Mouse (Mus musculus): ENCODE results near the gene Urb1.

DNA sequence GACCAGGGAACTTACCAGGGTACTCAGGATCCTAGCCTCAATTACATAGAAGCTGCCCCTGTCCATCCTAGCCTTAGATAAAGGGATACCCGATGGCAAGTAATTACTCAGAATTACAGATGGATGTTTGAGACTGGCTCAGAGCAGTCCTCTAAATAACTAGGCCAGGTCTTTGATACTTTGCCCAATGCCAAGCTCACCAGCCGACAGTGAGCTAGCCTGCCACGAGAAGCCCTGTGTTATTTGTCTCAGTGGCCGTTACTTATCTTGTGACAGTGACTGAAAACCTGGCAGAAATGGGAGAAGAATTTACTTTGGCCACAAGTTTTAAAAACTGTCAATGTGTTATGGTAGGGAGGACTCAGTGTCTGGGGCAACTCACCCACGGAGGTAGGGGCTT lies 1.9 kb upstream of the Urb1 start:
- no peak for TF ChIP-seq CTCF (IDR thresholded peaks at IDR 0.05; ENCODE audit: borderline replicate concordance, extremely low read depth, insufficient read depth, insufficient read length)
- TF ChIP-seq POLR2A (IDR thresholded peaks at IDR 0.05; ENCODE audit: borderline replicate concordance, extremely low read depth, insufficient read depth, insufficient read length, poor library complexity, severe bottlenecking), result no peak
